Mouse (Mus musculus): ENCODE measurements around the gene Atp1b2. TPM values are rescaled to one million over a fixed set of nuclear protein-coding genes. Genes with fewer than 3 reads are reported as not detected.
"Not testable (repeated sequence)": the region's sequence is repeated elsewhere in the genome, so short reads cannot be mapped to it uniquely, and the experiment has no call there.

Atp1b2 gene
- 22.2 and 25.9 TPM in 2 replicates for polyA plus RNA-seq (2015; fragmentation: Nextera tagmentation; extraction: Ambion mirVana)

- peak within 1 kb of the TSS; percentile 90 for H3K4me2 ChIP-seq (replicated peaks)
- no peaks in the 10 kb centered on the region; the same call in 1 of the 2 replicates for H3K36me3 ChIP-seq
- H3K9me3 ChIP-seq = no peaks in the 10 kb centered on the region
- WGBS = 2% methylated on average over 32 of the region's 32 CpGs
- H3K4me1 ChIP-seq = peaks cover 17% of the 10 kb centered on the region
- no peaks in the 10 kb centered on the region for H3K27me3 ChIP-seq
- H3K27ac ChIP-seq (replicated peaks) = peak within 1 kb of the TSS; percentile 68
- H3K4me3 ChIP-seq = peak within 1 kb of the TSS; percentile 60
- ATAC-seq (replicated peaks) = peak; percentile 96
- peak within 1 kb of the TSS; percentile 62 for H3K9ac ChIP-seq (replicated peaks)
Measured at GRCm38 (mm10) chr11:69605726-69606490, at the start of gene Atp1b2. Atp1b2 (minus strand) TSS chr11:69605942.

DNA sequence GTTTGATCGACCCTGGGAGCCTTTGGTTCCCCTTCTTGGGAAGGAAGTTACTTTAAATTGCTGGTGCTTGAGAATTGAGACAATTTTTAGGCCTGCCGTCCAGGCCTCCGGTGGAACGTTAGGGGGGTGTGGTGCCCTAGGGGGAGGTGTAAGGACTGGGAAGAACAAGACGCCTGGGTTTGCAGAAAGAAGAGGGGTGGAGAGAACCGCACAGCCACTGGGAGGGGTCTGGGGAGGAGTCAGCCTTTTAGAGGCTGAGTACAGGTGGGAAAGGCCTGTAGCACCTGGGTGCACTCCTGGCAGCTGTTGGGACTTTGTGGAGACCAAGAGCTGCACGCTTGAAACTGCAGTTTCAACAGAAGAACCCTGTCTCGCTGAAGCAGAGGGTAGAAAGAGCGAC, 49.0 kb upstream of the Atp1b2 start:
- H3K4me1 ChIP-seq = peaks cover 10% of the 10 kb centered on the region

DNA sequence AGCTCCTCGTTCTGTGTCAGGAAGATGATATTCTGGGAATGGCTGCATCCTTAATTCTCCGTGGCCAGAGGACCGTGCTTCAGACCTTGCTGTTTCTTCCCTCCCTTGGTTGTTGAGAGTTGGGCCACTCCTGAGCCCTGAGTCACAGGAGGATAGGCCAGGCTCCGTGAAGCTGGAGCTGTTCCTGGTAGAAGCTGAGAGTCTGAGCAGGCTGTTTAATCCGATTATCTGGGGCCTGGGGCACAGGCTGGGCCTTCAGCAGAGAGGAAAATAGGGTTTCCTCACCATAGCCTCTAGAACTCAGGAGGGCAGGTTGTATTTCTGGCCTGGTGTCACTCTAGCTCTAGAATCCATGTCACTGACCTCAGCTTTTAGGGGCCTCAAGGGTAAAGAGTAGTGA, 47.7 kb upstream of the Atp1b2 start:
- no peak overlapping the region for H3K4me2 ChIP-seq (replicated peaks)
- no peak for ATAC-seq (replicated peaks)
- 65% methylated on average over 5 of the region's 5 CpGs for WGBS
- H3K9me3 ChIP-seq = no peaks in the 10 kb centered on the region
- peaks cover 71% of the 10 kb centered on the region for H3K36me3 ChIP-seq
- no peaks in the 10 kb centered on the region for H3K27me3 ChIP-seq
- H3K27ac ChIP-seq (replicated peaks) = no peak overlapping the region
- H3K9ac ChIP-seq (replicated peaks) = no peak overlapping the region
- H3K4me3 ChIP-seq = no peak overlapping the region
- H3K4me1 ChIP-seq = peaks cover 10% of the 10 kb centered on the region

More for the DNA sequence above, 49.0 kb upstream of the Atp1b2 start:
- H3K9ac ChIP-seq (replicated peaks) = no peak overlapping the region
- 51% methylated on average over 9 of the region's 9 CpGs for WGBS
- H3K36me3 ChIP-seq = peaks cover 68% of the 10 kb centered on the region
- no peak overlapping the region for H3K4me3 ChIP-seq
- H3K27me3 ChIP-seq = no peaks in the 10 kb centered on the region
- no peaks in the 10 kb centered on the region for H3K9me3 ChIP-seq
- ATAC-seq (replicated peaks) = no peak
- no peak overlapping the region for H3K4me2 ChIP-seq (replicated peaks)
- 0 out of 2 replicates have a peak overlapping the region, but pooled peaks have one; percentile 27 for H3K27ac ChIP-seq (replicated peaks)

- no peak for ATAC-seq (replicated peaks)
- H3K36me3 ChIP-seq = peaks cover 94% of the 10 kb centered on the region
- no peak overlapping the region for H3K4me2 ChIP-seq (replicated peaks)
Measured at GRCm38 (mm10) chr11:69645860-69646259, 40.1 kb upstream of the Atp1b2 start.

DNA sequence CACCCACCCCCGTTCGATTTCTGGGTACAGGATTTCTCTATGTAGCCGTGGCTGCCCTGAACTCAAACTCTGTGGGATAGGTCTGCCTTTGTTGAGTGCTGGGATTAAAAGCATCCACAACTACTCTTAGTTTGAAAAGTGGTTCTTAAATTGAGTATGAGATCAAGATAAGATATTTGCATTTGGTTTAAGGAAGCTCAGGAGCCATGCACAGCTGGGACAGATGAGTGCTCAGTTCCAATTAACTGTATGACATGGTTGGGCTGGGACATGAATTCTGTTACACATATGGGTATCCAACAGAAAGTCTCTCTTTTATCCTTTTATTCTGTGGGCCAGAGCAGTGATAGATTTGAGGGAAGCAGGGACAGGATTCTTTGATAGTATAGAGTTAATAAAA, 29.7 kb upstream of the Atp1b2 start:
- 85% methylated on average over 3 of the region's 3 CpGs for WGBS
- ATAC-seq (replicated peaks) = no peak
- H3K4me3 ChIP-seq = no peak overlapping the region

More at GRCm38 (mm10) chr11:69645860-69646259, 40.1 kb upstream of the Atp1b2 start:
- no peak overlapping the region for H3K4me3 ChIP-seq
- WGBS = 94% methylated on average over 5 of the region's 5 CpGs
- no peaks in the 10 kb centered on the region for H3K9me3 ChIP-seq
- H3K4me1 ChIP-seq = no peaks in the 10 kb centered on the region
- no peak overlapping the region for H3K27ac ChIP-seq (replicated peaks)
- no peaks in the 10 kb centered on the region for H3K27me3 ChIP-seq
- no peak overlapping the region for H3K9ac ChIP-seq (replicated peaks)

GRCm38 (mm10) chr11:69633128-69633866, 27.6 kb upstream of the Atp1b2 start:
- peak overlapping the region; percentile 73 for H3K4me2 ChIP-seq (replicated peaks)
- peaks cover 34% of the 10 kb centered on the region for H3K4me1 ChIP-seq
- H3K9me3 ChIP-seq = no peaks in the 10 kb centered on the region
- no peaks in the 10 kb centered on the region for H3K27me3 ChIP-seq
- H3K4me3 ChIP-seq = peak overlapping the region; percentile 100
- peak overlapping the region; percentile 96 for H3K27ac ChIP-seq (replicated peaks)
- H3K36me3 ChIP-seq = 0 out of 2 replicates have a peak, but pooled peaks cover 4% of the 10 kb centered on the region
- peak; percentile 69 for ATAC-seq (replicated peaks)
- H3K9ac ChIP-seq (replicated peaks) = peak overlapping the region; percentile 100
- under 1% methylated on average over 36 of the region's 50 CpGs for WGBS

More for the DNA sequence above, 29.7 kb upstream of the Atp1b2 start:
- H3K4me1 ChIP-seq = peaks cover 34% of the 10 kb centered on the region
- H3K4me2 ChIP-seq (replicated peaks) = 0 out of 2 replicates have a peak overlapping the region, but pooled peaks have one; percentile 2
- no peaks in the 10 kb centered on the region for H3K27me3 ChIP-seq
- no peak overlapping the region for H3K27ac ChIP-seq (replicated peaks)
- H3K9ac ChIP-seq (replicated peaks) = no peak overlapping the region
- H3K9me3 ChIP-seq = no peaks in the 10 kb centered on the region
- H3K36me3 ChIP-seq = peaks cover 17% of the 10 kb centered on the region

DNA sequence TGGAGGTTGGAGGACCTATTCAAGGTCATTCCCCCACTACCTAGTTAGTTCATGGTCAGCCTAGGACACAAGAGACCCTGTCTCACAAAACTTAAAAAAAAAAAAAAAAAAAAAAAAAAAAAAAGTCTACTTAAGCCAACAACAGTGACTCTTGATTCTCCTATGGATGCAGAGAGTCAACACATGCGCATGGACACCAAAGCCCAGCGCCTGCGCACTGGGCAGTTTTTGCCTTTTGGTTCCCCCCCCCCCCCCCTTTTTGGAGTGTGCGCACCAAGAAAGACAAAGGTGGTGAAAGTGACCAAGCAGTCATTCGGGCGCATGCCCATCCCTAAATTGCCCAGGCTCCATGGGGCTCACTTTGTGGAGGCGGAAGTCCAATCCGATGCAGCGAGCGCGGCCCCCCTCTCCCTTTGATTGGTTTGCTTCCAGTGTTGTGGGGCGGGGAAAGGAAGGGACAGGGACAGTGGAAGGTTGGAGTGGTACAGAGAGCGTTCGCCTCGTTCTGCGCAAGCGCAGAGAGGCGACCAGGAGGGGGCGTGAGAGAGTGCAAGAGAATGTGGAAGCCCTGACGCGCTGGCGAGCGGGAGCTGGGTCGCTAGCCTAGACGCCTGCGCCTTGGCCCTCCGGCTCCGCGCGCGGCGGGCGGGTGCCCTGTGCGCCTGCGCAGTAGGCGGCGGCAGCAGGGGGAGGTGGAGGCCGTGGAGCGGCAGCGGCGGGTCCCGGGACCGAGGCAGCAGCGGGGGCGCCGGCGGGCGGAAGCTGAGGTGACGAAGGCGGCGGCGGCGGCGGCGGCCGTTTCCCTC, 26.7 kb upstream of the Atp1b2 start, which contains the start of gene Fxr2:
Gene Fxr2 (plus strand): TSS at position 707 of the 806 bp plus-strand sequence.
- H3K36me3 ChIP-seq = 0 out of 2 replicates have a peak, but pooled peaks cover 4% of the 10 kb centered on the region
- peak within 1 kb of the TSS; percentile 100 for H3K4me3 ChIP-seq
- H3K27ac ChIP-seq (replicated peaks) = peak within 1 kb of the TSS; percentile 96
- H3K4me1 ChIP-seq = peaks cover 34% of the 10 kb centered on the region
- no peaks in the 10 kb centered on the region for H3K9me3 ChIP-seq
- H3K27me3 ChIP-seq = no peaks in the 10 kb centered on the region
- peak; percentile 98 for ATAC-seq (replicated peaks)
- H3K4me2 ChIP-seq (replicated peaks) = peak within 1 kb of the TSS; percentile 73
- peak within 1 kb of the TSS; percentile 100 for H3K9ac ChIP-seq (replicated peaks)
- 1% methylated on average over 41 of the region's 56 CpGs for WGBS

DNA sequence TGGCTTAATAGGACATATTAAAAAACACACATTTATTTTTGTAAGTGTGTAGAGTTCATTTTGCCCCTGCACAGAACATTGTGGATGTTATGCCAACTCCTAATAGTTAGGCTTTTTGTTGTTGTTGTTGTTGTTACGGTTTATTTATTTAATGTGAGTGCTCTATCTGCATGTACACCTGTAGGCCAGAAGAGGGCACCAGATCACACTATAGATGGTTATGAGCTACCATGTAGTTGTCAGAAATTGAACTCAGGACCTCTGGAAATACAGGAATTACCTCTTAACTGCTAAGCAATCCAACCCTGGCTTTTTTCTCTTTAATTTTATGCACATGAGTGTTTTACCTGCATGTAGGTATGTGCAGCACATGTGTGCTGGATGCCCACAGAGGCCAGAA, 24.1 kb upstream of the Atp1b2 start:
- Histone ChIP-seq H3K4me1 (peaks cover 18% of the 10 kb centered on the region), H3K9ac (replicated peaks) (no peak overlapping the region), H3K4me2 (replicated peaks) (no peak overlapping the region), H3K27me3 (no peaks in the 10 kb centered on the region), H3K4me3 (no peak overlapping the region), H3K27ac (replicated peaks) (no peak overlapping the region), H3K9me3 (no peaks in the 10 kb centered on the region), H3K36me3 (no peaks in the 10 kb centered on the region)
- 61% methylated on average over 1 of the region's 1 CpGs for WGBS
- ATAC-seq (replicated peaks) = no peak

DNA sequence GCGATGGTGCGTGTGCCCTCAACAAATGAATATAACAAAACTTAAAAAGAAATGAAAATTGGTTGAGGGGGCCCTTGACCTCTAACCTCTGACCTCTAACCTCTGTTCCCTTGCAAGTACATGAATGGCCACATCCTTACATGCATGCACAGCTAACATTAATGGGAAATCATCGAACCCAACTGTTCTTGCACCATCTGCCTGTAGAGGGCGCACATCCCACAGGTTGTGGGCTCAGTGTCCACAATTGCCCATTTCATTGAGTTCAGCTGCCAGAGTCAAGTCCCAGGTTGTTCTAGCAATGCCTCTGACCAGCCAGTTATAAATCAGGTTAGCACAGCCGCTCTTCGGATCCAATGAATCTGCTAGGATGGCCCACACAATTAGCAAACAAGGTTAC, 22.5 kb upstream of the Atp1b2 start:
- ATAC-seq (replicated peaks) = no peak
- H3K4me3 ChIP-seq = no peak overlapping the region
- H3K27ac ChIP-seq (replicated peaks) = no peak overlapping the region
- WGBS = 36% methylated on average over 6 of the region's 6 CpGs
- no peaks in the 10 kb centered on the region for H3K36me3 ChIP-seq
- peaks cover 3% of the 10 kb centered on the region; the same call in 1 of the 2 replicates for H3K4me1 ChIP-seq
- H3K9ac ChIP-seq (replicated peaks) = no peak overlapping the region
- no peaks in the 10 kb centered on the region for H3K27me3 ChIP-seq
- no peaks in the 10 kb centered on the region for H3K9me3 ChIP-seq
- H3K4me2 ChIP-seq (replicated peaks) = no peak overlapping the region

GRCm38 (mm10) chr11:69624339-69624738, 18.6 kb upstream of the Atp1b2 start:
- WGBS = 87% methylated on average over 2 of the region's 2 CpGs

DNA sequence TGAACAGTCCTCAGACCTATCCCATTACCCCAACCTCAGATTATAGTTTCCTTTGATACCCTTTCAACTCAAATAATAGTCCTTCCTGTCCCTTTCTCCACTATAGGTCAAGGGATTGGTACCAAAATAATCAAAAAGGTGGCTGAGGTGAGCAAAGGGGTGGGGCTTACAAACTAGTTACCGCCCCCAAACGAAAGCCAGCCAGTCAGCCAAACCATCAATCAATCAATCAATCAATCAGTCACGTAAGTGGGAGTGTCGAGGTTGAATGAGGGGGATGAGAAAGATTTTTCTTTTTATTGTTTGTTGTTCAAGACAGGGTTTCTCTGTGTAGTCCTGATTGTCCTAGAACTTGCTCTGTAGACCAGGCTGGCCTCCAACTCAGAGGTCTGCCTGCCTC, 17.3 kb upstream of the Atp1b2 start:
- 76% methylated on average over 4 of the region's 4 CpGs for WGBS
- H3K4me2 ChIP-seq (replicated peaks) = peak overlapping the region; percentile 73
- ATAC-seq (replicated peaks) = no peak
- peaks cover 17% of the 10 kb centered on the region for H3K4me1 ChIP-seq
- no peaks in the 10 kb centered on the region for H3K36me3 ChIP-seq
- H3K4me3 ChIP-seq = peak overlapping the region; percentile 52
- H3K27me3 ChIP-seq = no peaks in the 10 kb centered on the region
- peak overlapping the region; percentile 70; the same call in 1 of the 2 replicates for H3K9ac ChIP-seq (replicated peaks)
- H3K27ac ChIP-seq (replicated peaks) = no peak overlapping the region
- no peaks in the 10 kb centered on the region for H3K9me3 ChIP-seq

More at GRCm38 (mm10) chr11:69624339-69624738, 18.6 kb upstream of the Atp1b2 start:
- not testable (repeated sequence) for H3K4me2 ChIP-seq (replicated peaks); H3K9me3 ChIP-seq; H3K9ac ChIP-seq (replicated peaks); H3K36me3 ChIP-seq; ATAC-seq (replicated peaks); H3K4me3 ChIP-seq; H3K27me3 ChIP-seq; H3K27ac ChIP-seq (replicated peaks)
- peaks cover 17% of the 10 kb centered on the region for H3K4me1 ChIP-seq
